Mouse (Mus musculus): ENCODE results near the gene Chic1.

- no peak for TF ChIP-seq CTCF (IDR thresholded peaks at IDR 0.05; ENCODE audit: control insufficient read depth, insufficient read depth, insufficient replicate concordance, low read depth, low read length)
- no peak for TF ChIP-seq POLR2A (IDR thresholded peaks at IDR 0.05; ENCODE audit: control insufficient read depth, low read depth, low read length)
Measured at GRCm38 (mm10) chrX:103308262-103308661, 48.0 kb upstream of the Chic1 start.

All from testis, adult 2 months (tissue).